Comparison of ENCODE assay signal across 9 mouse cellular contexts in the genomic region with DNA sequence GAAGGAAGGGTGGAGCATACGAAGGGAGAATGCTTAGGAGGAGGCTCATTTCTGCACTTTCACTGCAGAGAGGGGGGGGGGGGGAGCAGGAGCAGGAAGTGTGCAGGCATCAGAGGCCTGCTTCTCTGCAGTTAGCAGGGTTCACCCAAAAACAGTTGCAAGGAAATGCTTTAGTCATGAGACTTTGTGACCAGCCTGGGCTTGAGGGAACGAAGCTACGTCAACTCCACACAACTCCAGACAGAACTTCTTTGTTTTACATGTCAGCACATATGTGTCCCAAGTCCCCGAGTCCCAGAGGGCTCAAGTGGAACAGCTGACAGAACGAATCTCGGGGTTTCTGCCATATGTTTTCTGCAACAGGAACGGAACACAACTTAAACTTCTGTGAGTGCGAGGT.
A peak's percentile ranks its signal among the peaks of the same experiment; 100 is the strongest.
DNase-seq lines count a peak whose midpoint lies in the region; ATAC-seq lines count a peak whose summit lies in the region.
"Had no signal": no experiment of that assay in that cellular context is flagged by ENCODE, and none has a peak within 500 bp of the region (broad histone marks: within the 10 kb centered on the region; RNA-seq: fewer than 3 reads in every experiment).

No protein-coding gene starts in this region.

- no peaks in the 10 kb centered on the region for H3K36me3 ChIP-seq in kidney, embryonic 14.5 days (ENCODE audit: control insufficient read depth, insufficient read depth, low read length)
- no peaks in the 10 kb centered on the region for H3K36me3 ChIP-seq in forebrain, embryonic 12.5 days (replicated peaks)

- no peaks in the 10 kb centered on the region for H3K27me3 ChIP-seq in kidney, embryonic 14.5 days (ENCODE audit: control insufficient read depth, insufficient read depth, low read length)
- H3K27me3 ChIP-seq in forebrain, embryonic 12.5 days: no peaks in the 10 kb centered on the region

- H3K27ac ChIP-seq in kidney, embryonic 14.5 days (ENCODE audit: low read depth, low read length): no peak overlapping the region
- peak overlapping the region; percentile 86 for H3K27ac ChIP-seq in brown adipose tissue, adult 24 weeks (replicated peaks; ENCODE audit: low read depth, low read length)
- H3K27ac ChIP-seq in forebrain, embryonic 12.5 days: no peak overlapping the region

- no peak overlapping the region for H3K4me3 ChIP-seq in kidney, embryonic 14.5 days (ENCODE audit: low read length)
- H3K4me3 ChIP-seq in brown adipose tissue, adult 24 weeks (ENCODE audit: insufficient read depth, low read depth, low read length): no peak overlapping the region
- H3K4me3 ChIP-seq in forebrain, embryonic 12.5 days (replicated peaks): no peak overlapping the region

- H3K9me3 ChIP-seq in kidney, embryonic 14.5 days (ENCODE audit: control insufficient read depth, low read length): no peaks in the 10 kb centered on the region
- no peaks in the 10 kb centered on the region for H3K9me3 ChIP-seq in forebrain, embryonic 12.5 days

- H3K4me2 ChIP-seq in kidney, embryonic 14.5 days (replicated peaks; ENCODE audit: low read depth, low read length): no peak overlapping the region; the same call in 1 of the 2 replicates
- no peak overlapping the region for H3K4me2 ChIP-seq in forebrain, embryonic 12.5 days

- no peak for DNase-seq in kidney, adult 8-10 months
- peak; percentile 84 for DNase-seq in induced T-regulatory cell, adult 2 months (ENCODE audit: low read depth)
- DNase-seq in adrenal gland, adult 8-10 months: no peak
- DNase-seq in embryo, embryonic 11 days: no peak
- DNase-seq: gastrocnemius, postnatal 36 days had no signal

- 44% methylated on average over 8 of the region's 8 CpGs for WGBS in kidney, embryonic 14.5 days
- WGBS in forebrain, embryonic 12.5 days: 53% methylated on average over 8 of the region's 8 CpGs

- ATAC-seq in kidney, embryonic 14.5 days (ENCODE audit: low FRiP score, low TSS enrichment): no peak
- peak; percentile 14; the same call in 1 of the 2 replicates for ATAC-seq in neutrophil, adult 5-6 weeks (ENCODE audit: extremely low read depth, insufficient number of reproducible peaks, low FRiP score, poor library complexity, severe bottlenecking)
- no peak for ATAC-seq in forebrain, embryonic 12.5 days (ENCODE audit: low FRiP score)

- peaks cover 56% of the 10 kb centered on the region for H3K4me1 ChIP-seq in kidney, embryonic 14.5 days (ENCODE audit: control insufficient read depth, insufficient read depth, low read length)
- peaks cover 20% of the 10 kb centered on the region for H3K4me1 ChIP-seq in brown adipose tissue, adult 24 weeks (ENCODE audit: control insufficient read depth, insufficient read depth, insufficient read length, low read length)
- H3K4me1 ChIP-seq in forebrain, embryonic 12.5 days: peaks cover 55% of the 10 kb centered on the region

- peak overlapping the region; percentile 31; the same call in 1 of the 2 replicates for H3K9ac ChIP-seq in kidney, embryonic 14.5 days (ENCODE audit: low read depth, low read length)
- H3K9ac ChIP-seq in forebrain, embryonic 12.5 days: no peak overlapping the region
